Mouse (Mus musculus) cerebellum, adult 18-20 months (tissue): ENCODE data around the gene Gm43720.

Source experiments
- DNase-seq, 2 experiments: peaks; one replicate each; pipeline ENCODE4 v3.0.0; 2021

The Gm43720 gene

DNA sequence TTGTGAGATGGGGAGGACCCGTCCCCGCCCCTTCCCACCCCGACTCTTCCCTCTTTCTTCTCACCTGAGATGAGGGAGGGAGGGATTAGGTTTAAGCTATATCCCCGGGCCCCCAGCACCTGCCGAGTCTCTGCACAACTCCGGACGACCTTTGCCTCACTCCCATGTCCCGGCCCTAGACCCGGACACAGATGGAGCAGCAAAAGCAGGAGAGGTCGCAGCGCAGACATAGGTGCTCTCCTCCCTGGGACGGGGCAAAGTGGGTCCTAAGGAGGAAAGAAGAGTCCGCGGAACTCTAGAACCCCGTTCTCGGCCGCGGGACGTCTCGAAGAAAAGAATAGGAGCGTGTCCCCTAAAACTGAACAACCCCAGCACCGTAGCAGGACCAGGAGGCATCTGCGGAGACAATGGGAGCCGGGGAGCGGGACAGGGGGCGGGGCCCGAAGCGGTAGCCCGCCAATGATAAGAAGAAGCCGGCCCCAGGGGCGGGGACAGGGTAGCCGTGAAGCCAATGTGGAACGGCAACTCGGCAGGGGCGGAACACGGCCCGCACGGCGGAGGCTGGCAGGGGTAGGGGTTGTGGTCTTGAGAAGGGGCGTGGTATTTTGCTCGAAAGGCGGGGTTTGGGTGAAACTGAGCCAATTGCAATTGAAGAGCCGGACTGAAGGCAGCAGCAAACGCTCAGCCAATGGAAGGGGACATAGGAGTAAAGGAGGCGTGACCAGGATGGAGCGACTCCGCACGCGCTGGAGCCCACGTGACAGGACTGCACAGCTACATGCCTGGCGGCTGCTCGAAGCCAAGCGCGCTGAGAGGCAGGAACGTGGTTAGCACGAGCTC lies at the start of gene Gm43720, which contains the start of the genes Gpc2 and Stag3:
Gene Gm43720, minus strand, starts transcription at position 374 of the 840 bp plus-strand sequence.
Gene Gpc2, minus strand, starts transcription at position 421 of the 840 bp plus-strand sequence.
Gene Stag3, plus strand, starts transcription at position 656 of the 840 bp plus-strand sequence.
- DNase-seq = peak; percentile 44 to 46

DNA sequence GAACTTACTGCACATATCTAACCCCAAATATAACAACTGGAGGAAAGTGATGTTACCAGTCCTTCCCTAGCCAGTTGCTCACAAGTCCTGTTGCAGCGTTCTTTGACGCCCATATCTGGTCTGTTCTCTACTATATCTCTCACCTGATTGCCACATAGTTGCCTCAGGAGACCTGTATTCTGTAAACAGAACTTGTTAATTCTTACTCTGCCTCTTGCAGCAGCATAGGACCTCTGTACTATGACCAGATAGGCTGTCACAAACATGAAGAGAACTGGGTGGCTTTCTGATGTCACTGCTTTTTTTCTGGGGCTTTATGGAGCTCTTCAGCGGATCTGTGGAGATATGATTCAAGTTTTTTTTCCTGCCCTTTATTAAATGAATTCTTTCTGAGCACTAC lies 33.0 kb upstream of the Gm43720 start:
- DNase-seq = no peak

DNA sequence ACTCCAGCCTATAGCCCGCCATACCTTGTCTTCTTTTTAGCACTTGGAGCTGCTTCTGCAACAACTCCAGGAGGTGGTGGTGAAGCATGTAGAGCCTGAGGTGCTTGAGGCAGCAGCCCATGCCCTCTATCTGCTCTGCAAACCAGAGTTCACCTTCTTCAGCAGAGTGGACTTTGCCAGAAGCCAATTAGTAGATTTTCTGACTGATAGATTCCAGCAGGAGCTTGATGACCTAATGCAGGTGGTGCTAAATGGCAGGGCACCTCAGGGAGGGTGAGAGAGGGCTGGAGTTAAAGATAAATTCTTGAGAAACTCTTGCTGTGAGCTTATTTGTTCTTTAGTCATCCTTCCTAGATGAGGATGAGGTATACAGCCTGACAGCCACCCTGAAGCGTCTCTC lies 19.9 kb upstream of the Gm43720 start:
- DNase-seq = no peak

DNA sequence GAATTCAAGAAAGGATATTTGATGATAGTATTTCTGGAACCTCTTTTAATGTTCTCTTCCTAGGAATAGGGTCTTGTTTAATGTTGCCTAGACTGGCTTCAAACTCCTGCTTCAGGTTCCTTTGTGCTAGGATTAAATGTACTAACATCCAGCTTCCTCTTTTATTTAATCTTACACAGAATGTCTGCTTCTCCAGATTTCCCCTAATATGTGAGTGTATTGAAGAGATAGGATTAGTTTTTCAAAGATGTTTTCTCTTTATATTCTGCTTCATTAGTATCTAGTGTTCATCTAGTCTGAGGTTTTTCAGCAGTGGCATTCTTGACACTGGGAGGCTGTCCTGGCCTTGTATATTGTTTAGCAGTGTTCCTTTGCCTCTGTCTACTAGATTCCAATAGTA lies 14.4 kb upstream of the Gm43720 start:
- DNase-seq = no peak

DNA sequence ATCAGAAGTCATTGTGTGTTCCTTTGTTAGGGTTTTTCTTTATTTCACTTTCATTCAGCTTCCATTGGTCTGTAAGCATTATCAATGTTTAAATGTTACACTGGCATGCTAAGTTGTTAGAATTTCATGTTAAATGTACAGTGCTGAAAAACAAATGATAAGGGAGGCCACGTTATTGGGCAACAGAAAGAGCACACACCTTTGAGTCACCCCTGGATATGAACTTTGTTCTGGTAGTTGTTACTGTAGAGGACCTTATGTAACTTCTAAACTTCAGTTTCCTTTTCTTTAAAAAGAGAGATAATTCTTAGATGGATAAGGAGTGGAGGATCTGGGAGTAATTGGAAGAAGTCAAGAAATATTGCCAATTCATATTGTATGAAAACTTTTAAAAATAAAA lies 11.9 kb upstream of the Gm43720 start:
- DNase-seq = no peak

DNA sequence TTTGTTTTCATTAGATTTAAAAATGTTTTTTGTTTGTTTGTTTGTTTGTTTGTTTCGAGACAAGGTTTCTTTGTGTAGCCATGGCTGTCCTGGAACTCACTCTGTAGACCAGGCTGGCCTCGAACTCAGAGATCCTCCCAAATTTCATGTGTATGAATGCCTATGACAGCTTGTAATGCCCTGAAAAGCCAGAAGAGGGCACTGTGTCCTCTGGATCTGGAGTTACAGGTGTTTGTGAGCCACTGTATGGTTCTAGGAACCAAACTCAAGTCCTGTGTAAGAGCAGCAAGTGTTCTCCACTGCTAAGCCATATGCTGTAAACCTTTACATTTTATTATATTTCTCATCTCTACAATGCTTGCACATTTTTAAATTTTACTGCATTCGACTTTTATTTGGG lies 8.1 kb upstream of the Gm43720 start:
- DNase-seq = no peak

DNA sequence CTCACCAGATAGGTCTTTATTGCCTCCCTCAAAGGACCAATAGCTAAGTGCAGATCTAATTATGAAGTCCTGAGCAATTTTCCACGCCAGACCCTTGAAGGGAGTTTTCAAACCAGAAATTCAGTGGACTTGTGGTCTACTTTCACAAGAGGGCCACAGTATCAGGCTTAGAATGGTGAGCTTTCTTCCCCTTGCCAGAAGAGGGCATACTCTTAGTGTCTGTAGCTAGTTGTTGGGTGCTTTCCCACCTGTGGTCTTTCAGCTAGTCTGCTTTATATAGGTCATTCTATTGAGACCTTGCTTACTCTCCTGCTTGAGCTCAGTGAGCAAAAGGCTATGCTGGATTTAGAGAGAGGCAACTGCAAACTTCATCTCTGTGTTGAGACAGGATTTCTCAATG lies 3.8 kb upstream of the Gm43720 start:
- DNase-seq = no peak

DNA sequence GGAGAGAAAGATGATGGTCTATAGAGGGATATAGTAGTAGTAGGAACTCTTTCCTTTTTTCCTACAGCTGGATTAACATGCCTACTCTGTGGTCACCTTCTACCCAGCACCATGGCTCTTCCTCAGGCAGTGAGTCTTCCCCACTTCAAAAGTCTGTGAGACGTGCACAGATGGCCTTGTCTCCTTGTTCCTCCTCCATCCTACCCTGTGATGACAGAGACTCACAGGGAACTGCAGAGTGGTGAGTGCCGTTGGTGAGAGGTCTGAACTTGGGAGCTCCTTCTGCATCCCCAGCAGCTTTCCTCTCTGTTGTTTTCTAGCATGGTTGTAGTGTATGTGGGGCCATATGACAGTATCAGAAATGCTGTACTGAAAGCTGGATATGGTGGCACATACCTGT lies 2.0 kb upstream of the Gm43720 start:
- no peak for DNase-seq

DNA sequence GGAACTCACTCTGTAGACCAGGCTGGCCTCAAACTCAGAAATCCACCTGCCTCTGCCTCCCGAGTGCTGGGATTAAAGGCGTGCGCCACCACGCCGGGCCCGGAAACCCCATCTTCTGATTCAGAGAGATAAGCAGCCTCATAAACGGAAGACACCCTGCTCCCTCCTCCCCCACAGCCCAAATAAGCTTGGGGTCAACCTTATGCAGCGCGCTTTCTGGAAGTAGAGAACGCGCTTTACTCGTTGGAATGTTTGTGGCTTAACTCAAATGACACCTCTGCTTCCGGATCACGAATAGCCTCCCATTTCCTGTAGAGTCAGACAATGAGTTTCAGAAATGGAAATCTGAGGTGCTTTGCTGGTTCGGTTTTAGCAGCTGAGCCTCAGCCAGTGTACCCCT lies 1.1 kb upstream of the Gm43720 start:
- DNase-seq = no peak

DNA sequence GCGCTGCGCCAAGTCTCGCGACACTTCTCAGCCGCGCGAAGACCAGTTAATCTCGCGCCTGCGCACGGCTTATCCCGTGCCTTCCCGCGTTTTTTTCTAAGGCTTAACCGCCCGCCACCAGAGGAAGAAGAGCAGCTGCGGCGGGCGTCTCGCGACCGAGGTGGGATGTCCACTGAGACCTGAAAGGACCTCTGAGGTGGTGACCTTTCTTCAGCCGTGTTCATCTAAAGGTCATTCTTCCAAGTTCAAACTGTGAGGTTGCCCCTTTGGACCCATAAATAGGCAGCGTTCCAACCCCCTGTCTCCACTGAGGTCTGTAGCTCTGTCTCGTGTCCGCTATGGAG lies 639 bp upstream of the Gm43720 start:
- no peak for DNase-seq

DNA sequence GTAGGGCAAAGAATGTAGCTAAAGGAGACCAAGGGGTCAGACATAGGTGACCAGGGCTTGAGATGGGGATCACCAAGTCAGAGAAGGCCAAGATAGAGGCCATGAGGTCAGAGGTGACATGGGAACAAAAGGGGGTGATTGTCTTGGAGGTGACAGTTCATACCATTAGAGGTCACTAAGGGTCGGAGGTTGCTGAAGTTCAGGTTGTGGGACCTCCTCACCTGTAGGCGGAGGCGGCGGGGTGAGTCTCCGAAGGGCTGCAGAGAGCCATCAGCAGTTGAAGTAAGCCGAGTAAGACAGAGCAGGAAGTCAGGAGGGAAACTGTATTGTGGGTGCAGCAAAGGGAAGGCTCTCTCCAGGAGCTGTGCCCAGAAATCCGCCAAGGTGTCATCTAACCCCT lies 1.8 kb downstream of the Gm43720 start:
- DNase-seq = no peak

DNA sequence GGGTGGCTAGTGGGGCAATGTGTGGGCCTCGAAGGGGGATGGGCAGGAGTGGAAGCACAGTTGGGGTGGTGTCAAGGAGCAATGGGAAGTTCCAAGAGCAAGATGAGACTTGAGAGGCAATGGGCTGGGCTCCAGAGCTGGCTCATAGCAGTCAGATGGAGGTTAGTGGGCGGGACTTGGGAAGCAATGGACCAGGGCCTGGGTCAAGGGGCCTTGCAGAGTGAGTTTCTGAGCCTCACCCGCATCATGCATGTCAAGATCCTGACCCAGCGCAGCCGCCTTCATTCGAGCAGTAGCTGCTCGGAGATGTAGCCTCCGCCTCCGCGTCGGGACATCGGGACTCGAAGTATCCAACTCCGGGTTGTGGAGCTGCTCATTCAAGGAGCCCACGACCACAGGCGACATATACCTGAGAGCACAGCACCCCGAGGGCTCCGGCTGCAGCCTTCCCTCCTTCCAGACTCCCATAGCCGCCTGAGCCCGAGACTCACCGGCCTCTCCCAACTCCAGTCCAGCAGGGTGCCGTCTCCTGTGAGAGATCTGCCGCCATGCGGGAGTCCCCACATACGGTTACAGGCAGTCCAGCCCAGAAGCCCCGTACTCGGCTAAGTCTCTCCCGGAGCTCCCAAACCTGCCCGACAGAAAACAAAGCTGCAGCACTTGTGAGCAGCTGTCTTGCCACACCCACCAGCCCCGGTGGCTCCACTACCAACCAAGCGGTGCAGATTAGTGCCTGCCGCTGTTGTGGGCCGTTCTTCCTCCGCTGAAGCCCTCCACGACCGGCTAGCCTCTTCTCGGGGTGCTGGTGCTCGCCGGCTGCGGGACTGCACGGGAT lies 4.3 kb downstream of the Gm43720 start:
- DNase-seq = no peak

DNA sequence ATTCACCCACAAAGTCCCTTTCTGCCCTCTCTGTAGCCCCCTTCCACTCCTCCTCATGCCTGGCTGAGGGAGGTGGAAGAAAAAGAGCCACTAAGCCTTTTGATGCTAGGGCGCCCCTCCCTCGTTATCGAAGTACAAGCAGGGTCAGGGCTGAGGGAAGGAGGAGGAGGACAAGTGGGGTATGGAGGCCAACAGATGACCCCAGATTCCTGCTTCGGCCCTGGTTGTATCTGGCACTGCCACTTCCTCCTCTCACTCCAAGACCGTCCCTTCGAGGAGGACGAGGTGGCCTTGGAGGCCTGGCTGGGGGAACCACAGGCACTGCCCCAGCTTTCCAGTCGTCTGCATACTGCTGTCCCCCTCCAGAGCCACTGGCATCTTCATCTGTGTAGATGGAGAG lies 5.6 kb downstream of the Gm43720 start:
- DNase-seq = no peak

DNA sequence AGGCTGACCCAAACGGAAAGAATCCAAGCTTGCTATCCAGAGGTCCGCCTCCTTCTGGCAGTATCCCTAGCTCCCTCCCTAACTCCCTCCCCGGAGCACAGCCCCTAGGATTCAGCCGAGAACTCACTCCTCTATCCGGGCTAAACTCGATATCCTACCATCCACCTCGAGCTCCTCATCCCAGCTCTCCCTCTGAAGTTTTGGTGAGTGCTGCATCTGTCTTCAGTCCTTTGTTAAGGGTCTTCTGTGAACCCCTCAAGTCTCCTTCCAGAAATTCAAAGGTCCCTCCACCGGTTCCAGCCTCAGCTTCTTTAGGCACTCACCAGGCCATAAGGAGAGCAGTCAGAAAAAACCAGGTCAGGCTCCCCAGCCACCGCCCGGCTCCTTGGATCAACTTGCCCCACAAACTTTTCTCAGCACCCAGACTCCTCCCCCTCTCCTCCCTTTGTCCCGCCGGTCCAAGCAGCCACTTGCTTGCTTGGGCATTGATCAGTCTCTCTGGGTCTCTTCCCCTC lies 7.3 kb downstream of the Gm43720 start, which contains the start of gene Gal3st4:
Gene Gal3st4, minus strand, starts transcription at position 432 of the 515 bp plus-strand sequence.
- DNase-seq = no peak

DNA sequence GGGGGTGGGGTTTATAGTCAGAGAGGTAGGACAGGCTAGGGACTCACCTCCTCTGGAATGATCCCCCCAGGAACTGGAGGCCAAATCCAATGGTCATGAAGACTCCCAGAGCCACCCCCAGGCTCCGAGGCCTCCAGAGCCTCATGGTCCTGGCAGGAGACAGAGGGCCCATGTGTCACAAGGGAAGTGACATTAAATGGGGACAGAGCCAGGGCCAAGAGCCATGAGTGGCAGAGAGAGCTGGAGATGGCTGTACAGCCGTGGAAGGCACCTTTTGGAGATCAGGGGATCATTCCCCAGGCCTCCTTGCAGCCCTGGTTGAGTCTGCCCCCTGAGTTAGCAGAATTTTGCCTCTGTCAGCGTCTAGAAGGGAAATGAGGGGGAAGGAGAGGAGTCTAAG lies 8.5 kb downstream of the Gm43720 start:
- DNase-seq = no peak

DNA sequence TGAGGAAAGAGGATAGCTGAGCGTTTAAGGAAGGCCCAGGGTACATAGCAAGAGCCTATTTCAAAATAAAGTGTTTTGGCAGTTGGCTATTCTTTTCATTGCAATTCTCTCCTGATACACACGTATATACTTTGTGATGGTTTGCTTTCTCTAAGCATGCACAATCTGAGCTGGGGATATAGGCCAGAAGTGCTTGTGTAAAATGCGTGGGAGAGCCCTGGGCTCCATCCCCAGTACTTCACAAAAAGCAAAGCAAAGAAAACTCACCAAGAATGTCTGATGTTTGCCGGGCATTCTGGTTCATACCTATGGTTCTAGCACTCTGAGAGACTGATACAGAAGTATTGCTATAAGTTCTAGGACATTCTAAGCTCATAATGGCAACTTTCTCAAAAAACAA lies 10.8 kb downstream of the Gm43720 start:
- no peak for DNase-seq

DNA sequence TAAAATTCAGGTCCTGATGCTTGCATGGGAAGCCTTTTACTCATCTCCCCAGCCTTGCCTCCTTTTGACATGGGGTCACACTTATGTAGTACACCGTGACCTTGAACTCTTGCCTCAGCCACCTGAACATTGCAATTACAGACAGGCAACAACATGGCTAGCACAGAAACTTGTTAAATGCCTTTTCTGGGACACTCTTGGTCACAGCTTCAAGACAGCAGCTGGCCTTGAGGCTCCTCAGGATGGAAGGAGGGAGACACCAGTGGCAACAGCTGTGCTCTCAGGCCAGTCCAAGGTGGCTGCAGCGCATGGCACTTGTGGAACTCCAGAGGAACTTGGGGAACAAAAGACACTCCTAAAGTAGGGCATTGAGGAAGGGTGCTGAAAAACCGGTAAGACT lies 12.6 kb downstream of the Gm43720 start:
- DNase-seq = no peak

DNA sequence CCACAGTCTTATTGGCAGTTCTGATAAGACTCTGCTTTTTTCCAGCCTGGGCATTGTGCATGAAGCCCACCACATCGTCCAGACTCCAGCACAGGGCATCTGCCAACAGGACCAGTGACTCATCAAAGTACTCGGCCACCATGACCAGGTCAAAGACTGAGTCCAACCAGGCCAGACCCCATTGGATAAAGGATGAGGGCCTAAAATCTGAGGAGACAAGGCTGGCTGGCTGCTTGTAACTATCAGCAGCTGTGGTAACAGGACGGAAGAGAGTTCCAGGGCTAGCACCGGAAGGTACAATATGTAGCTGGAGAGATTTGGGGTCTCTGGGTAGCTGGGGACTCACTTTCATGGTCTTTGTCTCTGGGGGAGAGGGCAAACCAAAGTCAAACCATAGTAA lies 14.0 kb downstream of the Gm43720 start:
- no peak for DNase-seq

DNA sequence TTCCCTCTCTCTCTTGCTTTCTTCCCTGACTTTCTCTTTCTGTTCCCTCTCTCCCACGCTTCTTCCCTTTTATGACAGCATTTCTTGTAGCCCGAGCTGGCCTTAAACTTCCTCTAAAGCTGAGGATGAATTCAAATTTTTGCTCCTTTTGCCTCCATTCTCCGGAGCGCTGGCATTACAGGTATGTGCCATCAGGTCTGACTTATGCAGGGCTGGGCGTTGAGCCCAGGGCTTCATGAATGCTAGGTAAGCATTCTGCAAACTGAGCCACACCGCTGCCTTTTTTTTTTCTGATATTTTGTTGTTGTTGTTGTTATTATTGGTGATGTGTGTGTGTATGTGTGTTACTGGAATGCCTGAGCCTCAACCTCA lies 15.6 kb downstream of the Gm43720 start:
- peak; percentile 18 to 29 for DNase-seq

DNA sequence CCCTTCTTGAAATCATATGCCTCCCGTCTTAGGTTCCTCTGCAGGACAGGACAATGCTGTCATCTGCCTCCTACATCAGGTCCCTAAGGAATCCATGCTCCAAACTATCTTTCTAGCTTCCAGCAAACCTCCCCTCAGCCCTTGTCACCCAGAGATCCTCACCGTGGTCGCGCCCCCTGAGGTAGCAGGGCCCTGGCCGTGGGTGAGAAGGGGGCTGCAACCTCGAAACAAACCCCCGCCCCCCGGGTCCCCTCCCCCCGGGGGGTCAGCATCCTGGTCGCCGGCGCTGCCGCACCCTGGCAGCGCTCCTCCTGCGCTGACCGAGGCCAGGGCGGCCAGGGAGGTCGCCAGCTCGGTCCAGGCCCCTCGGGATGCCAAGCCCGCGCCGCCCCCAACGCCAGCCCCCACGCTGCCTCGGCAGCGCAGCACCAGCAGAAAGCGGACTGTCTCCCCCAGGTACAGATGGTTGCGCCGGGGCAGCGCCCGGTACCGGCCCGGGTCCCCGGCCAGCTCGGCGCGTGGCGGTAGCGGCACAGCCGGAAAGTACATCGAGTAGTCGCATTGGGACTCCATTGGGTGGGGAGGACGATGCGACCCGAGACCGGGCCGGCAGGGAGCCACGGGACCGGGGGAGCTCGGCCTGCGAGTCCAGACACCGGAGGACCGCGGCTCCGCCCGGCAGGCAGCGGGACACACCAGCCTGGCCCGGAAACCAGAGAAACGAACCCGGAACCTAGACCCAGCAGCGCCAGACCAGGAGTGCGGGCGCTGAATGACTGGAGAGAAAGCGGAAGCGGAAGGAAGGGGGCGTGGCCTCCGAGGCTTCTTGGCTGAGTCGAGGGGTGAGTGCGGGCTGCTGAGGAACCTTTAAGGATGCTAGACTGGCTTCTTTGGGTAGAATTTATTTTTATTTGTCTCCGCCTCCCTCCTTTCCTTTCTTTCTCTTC lies 16.2 kb downstream of the Gm43720 start, which contains the start of gene BC037034:
Gene BC037034, minus strand, starts transcription at position 774 of the 947 bp plus-strand sequence.
- peak; percentile 92 to 94 for DNase-seq

DNA sequence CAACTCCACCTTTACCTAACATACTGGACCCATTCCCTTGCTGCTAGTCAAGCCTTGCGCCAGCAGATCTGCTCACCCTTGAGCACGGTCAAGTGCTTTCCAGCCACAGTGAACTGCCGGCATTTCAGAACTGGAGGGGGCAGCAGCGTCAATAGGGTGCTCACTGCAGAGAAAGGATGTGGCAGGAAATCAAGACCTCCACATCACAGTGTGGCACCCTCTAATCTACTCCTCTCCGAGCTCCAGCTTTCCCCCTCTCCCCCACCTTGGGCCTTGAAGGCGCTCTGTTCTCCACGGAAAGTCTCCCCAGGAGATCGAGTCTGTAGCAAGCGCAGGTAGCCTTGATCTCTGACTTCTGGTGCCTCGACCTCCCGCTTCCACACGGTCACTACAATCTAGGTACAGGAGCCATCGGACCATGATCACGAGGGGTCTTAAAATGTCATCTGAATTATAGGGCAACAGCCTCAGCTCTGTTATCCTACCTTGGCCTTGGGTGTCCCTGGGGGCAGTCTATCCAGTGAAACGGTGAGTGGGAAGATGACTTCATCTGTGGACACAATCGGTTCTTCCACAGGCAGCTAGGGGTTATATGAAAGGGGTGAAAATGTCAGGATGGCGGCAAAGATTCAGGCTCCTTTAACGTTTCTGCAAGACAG lies 17.0 kb downstream of the Gm43720 start:
- no peak for DNase-seq

DNA sequence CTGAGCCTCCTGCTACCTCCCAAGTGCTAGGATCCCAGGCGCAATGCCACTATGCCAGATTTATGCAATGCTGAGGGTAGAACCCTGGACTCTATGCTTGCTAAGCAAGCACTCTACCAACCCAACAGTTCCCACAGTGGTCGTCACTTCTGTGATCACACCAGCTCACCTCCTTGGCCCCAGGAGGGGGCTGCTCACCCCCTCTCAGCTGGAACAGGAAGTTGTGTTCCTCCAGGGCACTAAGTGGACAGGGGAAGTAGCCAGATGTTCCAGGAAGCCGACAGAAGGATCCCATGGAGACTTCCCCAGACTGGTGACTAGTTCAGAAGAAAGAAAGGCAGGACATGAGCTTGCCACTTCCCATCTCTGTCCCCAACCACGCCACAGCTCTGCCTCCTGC lies 17.8 kb downstream of the Gm43720 start:
- no peak for DNase-seq
